Mouse (Mus musculus) left cerebral cortex, postnatal 4 days (tissue): ENCODE results near the gene Nop2. TPM values are rescaled to one million over a fixed set of nuclear protein-coding genes. Genes with fewer than 3 reads are reported as not detected.
"Not testable (repeated sequence)": the region's sequence is repeated elsewhere in the genome, so short reads cannot be mapped to it uniquely, and the experiment has no call there.

Experiments
- DNase-seq: peaks from one replicate; pipeline ENCODE4 v3.0.0-alpha.2; 2022
- intact Hi-C: fragments of 180-260 bp; cut with DNase I; formaldehyde crosslinking; loops from one replicate; pipeline ENCODE4 v1.15.1; 2025
- total RNA-seq, 2 experiments: library from RNA; stranded (reverse); gene quantifications; 2 replicates each; pipeline ENCODE4 v1.2.3; 2021

The Nop2 gene
- total RNA-seq, 2 experiments from 2014 or later: 43.0 to 44.5 TPM

DNA sequence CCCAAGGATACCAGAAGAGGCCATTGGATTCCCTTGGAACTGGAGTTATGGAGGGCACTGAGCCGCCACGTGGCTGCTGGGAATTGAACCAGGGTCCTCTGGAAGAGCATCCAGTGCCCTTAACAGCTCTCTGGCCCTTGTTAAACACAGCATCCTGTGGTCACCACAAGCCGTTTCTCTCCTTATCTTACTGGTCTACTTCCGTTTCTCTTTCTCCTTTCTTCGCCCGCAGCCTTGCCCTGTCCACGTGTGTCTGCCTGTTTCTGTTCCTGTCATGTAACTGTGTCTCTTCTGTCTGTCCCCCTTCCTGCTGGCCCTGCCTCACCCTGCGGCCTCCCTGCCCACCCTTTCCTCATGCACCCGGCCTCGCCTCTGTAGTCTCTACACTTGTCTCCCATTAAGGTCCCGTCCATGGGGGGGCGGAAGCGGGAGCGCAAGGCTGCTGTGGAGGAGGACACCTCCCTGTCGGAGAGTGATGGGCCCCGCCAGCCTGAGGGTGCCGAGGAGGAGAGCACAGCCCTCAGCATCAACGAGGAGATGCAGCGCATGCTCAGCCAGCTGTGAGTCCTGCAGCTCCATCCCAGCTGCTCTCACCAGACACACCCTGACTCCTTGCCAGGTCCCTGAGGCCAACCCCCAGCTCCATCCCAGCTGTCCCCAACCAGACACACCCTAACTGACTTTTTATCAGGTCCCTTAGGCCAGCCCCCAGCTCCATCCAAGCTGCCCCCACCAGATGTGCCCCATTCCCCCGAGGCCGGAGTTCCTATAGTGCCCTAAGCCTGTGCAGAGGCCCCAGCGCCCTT is 20.7 kb downstream of the Nop2 start:
- intact Hi-C loops: no loop called here
- no peak for DNase-seq

DNA sequence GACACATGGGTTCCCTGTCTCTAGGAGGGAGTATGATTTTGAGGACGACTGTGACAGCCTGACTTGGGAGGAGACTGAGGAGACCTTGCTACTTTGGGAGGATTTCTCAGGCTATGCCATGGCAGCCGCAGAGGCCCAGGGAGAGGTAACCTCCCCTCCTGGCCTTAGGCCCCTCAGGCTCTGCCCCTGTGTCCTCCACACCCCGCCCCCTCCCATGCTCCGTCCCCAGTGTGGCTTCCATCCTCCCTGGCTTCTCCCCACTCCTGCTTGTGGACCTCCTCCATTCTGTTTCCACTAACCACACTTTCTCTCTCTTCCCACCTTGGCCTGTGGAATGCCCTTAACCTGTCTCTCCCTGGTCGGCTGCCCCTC is 21.3 kb downstream of the Nop2 start:
- DNase-seq: no peak
- intact Hi-C loops: no loop called here

GRCm38 (mm10) chr6:125153682-125154081 is 22.0 kb downstream of the Nop2 start:
- intact Hi-C loops: no loop called here
- DNase-seq: no peak

- intact Hi-C loops: no loop called here
Measured at GRCm38 (mm10) chr6:125154550-125154949, 22.8 kb downstream of the Nop2 start.

DNA sequence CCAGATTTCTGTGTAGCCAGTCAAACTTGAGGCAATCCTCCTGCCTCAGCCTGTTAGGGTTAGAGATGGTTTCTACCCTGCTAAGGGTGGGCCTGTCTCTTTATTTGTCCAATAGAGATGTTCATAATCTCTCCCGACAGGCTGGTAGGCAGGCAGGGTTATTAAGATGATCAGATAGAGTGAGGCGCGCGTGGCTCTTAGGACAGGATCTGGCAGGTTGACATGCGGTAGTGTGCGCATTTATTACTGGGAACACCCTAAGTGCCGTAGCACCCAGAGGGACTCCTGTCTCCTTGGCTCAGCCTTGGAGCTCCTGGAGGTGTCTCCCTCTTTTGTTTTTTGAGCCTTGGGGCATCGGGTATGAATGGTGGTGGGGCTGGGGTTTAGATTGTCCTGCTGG is 23.6 kb downstream of the Nop2 start:
- intact Hi-C loops: no loop called here
- no peak for DNase-seq

More at GRCm38 (mm10) chr6:125154550-125154949, 22.8 kb downstream of the Nop2 start:
- DNase-seq: no peak

DNA sequence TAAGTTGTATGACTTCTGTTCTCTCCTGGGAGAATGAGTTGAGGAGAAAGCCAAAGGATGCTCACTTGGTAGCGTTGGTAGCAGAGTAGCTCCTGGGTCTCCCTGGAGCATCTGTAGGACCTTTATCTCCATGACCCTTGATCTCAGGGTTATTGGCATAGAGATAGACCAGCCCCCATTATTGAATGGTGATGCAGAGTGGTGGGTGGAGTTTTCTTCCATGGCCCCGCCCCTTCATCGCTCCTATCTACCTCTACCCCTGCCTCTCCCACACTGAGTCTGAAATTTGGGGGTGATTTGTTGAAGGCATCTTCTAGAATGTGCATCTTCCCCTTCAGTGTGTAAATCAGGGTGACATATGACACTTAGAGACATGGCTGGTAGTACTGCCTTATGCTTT is 24.8 kb downstream of the Nop2 start:
- no peak for DNase-seq
- intact Hi-C loops: no loop called here

- no peak for DNase-seq
- intact Hi-C loops: no loop called here
Measured at GRCm38 (mm10) chr6:125156903-125157614, 25.4 kb downstream of the Nop2 start.

GRCm38 (mm10) chr6:125158944-125159492 is 27.3 kb downstream of the Nop2 start:
- no peak for DNase-seq
- intact Hi-C loops: no loop called here

DNA sequence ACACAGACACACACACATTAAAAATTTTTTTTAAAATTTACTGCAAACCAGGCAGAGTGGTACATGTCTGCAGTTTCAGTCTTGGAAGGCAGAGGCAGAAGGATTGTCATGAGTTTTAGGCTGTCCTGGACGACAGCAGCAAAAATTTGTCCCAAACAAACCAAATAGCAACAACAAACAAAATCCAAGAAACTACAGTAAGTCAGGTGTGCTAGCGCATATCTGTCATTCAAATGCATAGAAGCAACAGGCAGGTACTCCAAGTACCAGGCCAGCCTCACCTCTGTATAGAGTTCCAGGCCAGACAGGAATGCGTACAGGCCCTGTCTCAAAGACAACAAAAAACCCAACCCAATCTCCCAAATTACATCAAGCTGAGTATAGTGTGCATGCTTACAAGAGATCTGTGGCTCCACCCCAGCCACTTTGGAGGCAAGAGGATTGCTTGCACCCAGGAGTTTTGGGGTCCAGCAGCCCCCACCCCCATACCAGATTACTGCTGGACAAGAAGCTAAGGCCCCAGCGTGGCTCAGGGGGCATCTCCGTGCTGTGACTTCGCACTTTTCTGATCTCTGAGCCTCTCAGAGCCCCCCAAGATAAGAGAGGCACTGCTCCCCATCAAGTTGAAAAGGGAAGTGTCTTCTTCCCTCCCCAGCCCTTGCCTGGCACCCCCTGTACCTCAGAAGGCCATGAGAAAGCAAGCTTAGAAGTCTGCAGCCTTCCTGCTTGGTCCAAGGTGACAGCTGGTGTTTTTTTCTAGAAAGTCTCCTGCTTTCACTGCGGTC is 28.3 kb downstream of the Nop2 start:
- intact Hi-C loops: loop anchor here (5.0 kb wide), 1 partner anchor 112 kb away; no protein-coding TSS in a partner anchor
- DNase-seq: no peak

GRCm38 (mm10) chr6:125160558-125160853 is 28.8 kb downstream of the Nop2 start:
- intact Hi-C loops: loop anchor here (5.0 kb wide), 1 partner anchor 112 kb away; no protein-coding TSS in a partner anchor

DNA sequence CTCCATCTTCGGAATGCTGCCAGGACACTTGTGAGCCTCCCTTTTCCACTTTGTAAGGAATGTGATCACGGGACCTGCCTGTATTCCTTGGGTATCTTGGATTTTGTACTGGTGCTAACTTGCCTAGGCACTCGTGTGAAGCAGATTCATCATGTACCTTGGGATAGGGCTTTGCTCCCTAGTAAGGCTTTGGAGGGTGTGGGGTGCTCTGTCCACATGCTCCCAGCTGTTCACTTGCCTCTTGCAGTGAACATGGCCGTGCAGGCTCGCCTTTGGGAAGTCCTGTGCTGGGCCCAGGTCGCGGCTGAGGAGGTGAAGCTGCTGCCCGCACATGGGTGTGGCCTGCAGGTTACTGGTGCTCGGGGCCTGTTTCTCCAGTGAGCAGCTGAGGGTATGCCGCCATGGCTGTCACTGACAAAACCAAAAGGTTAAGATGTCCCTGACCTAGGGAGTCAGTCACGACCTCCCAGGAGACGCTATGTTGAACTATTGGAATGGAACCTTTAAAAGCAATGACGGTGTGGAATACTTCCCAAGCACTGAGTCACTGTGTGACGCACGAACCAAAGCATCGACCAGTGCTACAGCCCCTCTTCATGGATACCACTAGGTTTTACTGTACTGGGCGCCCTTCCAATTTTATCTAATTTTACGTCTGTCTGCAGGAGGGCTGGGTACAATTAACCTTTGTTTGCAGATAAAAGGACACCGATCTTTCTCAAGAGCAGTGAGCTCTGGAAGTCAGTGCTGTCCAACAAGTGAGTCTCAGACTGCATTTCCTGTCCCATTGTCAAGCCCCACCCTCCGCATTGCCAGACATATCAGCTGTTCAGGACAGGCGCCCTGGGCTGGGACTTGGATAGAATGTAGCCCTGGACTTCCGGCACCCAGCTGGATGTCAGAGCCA is 29.4 kb downstream of the Nop2 start:
- intact Hi-C loops: loop anchor here (5.0 kb wide), 1 partner anchor 111 kb away; no protein-coding TSS in a partner anchor
- peak; percentile 28 for DNase-seq

More at GRCm38 (mm10) chr6:125160558-125160853, 28.8 kb downstream of the Nop2 start:
- DNase-seq: no peak

GRCm38 (mm10) chr6:125161971-125162370 is 30.3 kb downstream of the Nop2 start:
- DNase-seq: peak; percentile 72
- intact Hi-C loops: loop anchor here (5.0 kb wide), 1 partner anchor 110 kb away; no protein-coding TSS in a partner anchor

- DNase-seq: not testable (repeated sequence)
- intact Hi-C loops: loop anchor here (5.0 kb wide), 1 partner anchor 110 kb away; no protein-coding TSS in a partner anchor
Measured at GRCm38 (mm10) chr6:125162615-125163305, 31.1 kb downstream of the Nop2 start.

DNA sequence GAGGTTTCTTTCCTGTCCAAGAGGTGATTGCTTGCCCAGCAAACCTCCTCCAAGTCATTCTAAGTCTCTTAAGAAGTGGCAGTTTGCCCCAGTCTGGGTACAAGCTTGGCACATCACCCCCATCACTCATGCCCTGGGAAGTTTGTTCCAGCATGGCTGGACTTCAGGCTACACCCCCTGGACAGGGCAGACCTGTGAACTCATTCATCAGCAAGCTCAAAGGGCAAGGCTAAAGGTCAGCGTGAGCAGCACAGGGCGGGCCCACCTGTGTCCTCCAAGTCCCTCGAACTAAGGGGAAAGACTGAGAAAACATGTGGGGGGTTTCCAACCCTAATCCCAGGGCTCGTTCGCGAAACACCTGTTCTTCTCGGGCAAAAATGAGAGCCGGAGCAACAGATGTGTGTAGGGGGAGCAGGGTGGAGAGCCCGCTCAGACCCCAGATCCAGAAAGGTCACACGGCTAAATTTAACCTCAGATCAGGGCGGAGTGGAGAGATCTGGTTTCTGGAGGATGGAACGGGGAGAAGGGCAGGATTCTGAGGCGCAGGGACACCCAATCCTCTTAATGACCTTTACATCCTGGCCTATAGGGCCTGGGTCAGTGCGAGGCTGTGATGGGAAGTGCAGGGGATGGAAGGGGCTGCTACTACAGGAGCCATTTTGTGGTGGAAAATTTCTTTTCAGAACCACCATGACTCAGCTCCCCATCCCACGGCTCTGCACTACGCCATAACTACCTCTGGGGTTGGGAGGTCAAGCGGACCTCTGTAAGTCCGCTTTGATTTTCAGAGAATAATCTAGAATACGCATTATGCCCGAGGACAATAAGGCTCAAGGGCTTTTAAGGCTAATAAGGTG is 32.3 kb downstream of the Nop2 start:
- no peak for DNase-seq
- intact Hi-C loops: loop anchor here (5.0 kb wide), 1 partner anchor 108 kb away; no protein-coding TSS in a partner anchor

DNA sequence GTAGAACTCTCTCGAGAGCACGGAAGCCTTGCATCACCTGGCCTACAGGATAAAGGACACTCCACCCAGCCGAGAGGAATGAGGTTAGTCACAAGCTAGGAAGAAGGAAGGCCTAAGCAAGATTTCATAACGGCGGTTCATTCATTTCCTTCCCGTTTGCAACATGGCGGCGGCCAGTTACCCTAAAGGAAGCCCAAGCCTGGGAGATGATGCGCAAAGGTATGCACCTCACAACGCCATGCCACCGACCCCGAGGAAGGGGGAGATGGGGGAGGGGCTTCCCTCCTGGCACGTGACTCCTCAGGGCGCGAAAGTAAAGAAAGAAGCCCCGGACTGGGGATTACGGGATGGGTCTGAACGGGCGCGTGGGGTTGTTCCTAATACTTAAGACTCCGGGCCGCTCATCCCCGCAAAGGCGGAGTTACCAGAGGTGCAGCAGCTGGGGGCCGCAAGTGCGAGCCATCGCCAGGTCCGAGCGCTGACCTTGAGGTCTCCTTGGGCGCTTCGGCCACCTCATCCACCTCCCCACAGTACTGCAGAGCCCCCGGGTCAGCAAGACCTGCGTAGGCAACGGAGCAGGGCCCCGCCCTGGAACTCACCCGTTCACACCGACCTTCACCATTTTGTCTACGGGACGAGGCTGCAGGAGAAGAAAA is 33.1 kb downstream of the Nop2 start:
- peak; percentile 78 for DNase-seq
- intact Hi-C loops: loop anchor here (5.0 kb wide), 1 partner anchor 108 kb away; no protein-coding TSS in a partner anchor

GRCm38 (mm10) chr6:125165328-125165891 is 33.7 kb downstream of the Nop2 start:
- DNase-seq: peak; percentile 98
- intact Hi-C loops: no loop called here

- intact Hi-C loops: no loop called here
- peak; percentile 68 for DNase-seq
Measured at GRCm38 (mm10) chr6:125166051-125166751, 34.5 kb downstream of the Nop2 start, which contains the start of gene Gapdh. Gene Gapdh, minus strand, starts transcription at chr6:125166467.
